In genomic region chr13:84953161-84953560, GRCm38 (mm10) we compare ENCODE assay signal across 28 mouse cellular contexts.
A peak's percentile ranks its signal among the peaks of the same experiment; 100 is the strongest.
DNase-seq lines count a peak whose midpoint lies in the region; ATAC-seq and TF ChIP-seq lines count a peak whose summit lies in the region.
"Had no signal": no experiment of that assay in that cellular context is flagged by ENCODE, and none has a peak within 500 bp of the region (broad histone marks: within the 10 kb centered on the region; RNA-seq: fewer than 3 reads in every experiment).

No protein-coding gene starts in this region.

- no peak for ATAC-seq in cerebellum, adult (ENCODE audit: insufficient number of reproducible peaks, low FRiP score, low TSS enrichment)
- ATAC-seq: forebrain, embryonic 15.5 days; Patski had no signal

- no peak for TF ChIP-seq CTCF in layer of hippocampus, adult 2 months (conservative IDR thresholded peaks at IDR 0.05)

- no peak overlapping the region for H3K4me3 ChIP-seq in layer of hippocampus, adult 2 months
- H3K4me3 ChIP-seq: embryonic facial prominence, embryonic 10.5 days; embryonic facial prominence, embryonic 13.5 days; erythroblast, embryonic 14.5 days; forebrain, embryonic 12.5 days; forebrain, embryonic 15.5 days; heart, embryonic 12.5 days; heart, embryonic 15.5 days; hindbrain, embryonic 12.5 days; hindbrain, embryonic 15.5 days; intestine, embryonic 15.5 days had no signal

- intact Hi-C loops in heart, postnatal 25 days (cut with DNase I) = no loop called here

- H3K27ac ChIP-seq in layer of hippocampus, adult 2 months = peak overlapping the region; percentile 87
- H3K27ac ChIP-seq: embryonic facial prominence, embryonic 10.5 days; embryonic facial prominence, embryonic 13.5 days; forebrain, embryonic 12.5 days; forebrain, embryonic 15.5 days; heart, embryonic 15.5 days; hindbrain, embryonic 12.5 days; hindbrain, embryonic 15.5 days; intestine, embryonic 15.5 days had no signal

- peak; percentile 12 to 22 for DNase-seq in cerebellum, postnatal 14 days
- DNase-seq in brain, adult 2 months (ENCODE audit: low read depth, low spot score) = peak; percentile 39
- peak; percentile 56 to 67 for DNase-seq in layer of hippocampus, adult 2 months (ENCODE audit: low spot score in 2 of 2)
- peak; percentile 70 for DNase-seq in layer of hippocampus, adult 9-11 months
- DNase-seq in heart, postnatal 25 days (ENCODE audit: low spot score) = no peak
- no peak for DNase-seq in right cerebral cortex, postnatal 14 days
- DNase-seq: adrenal gland, adult 2 months; adrenal gland, postnatal 25 days; B cell, adult 2 months; cerebellum, adult 11-12 months; cerebellum, adult 8-10 months; cerebellum, postnatal 25 days; embryo, embryonic 11 days; gastrocnemius, postnatal 25 days; heart, adult 18-20 months; heart, postnatal 10 days had no signal

Comparison
In these comparisons a context has a peak if more than half of its experiments do, and no peak if none do; other contexts are left out.
1. DNase-seq: peak in cerebellum, postnatal 14 days (2 of 2), brain, adult 2 months (single experiment), layer of hippocampus, adult 2 months (2 of 2) and layer of hippocampus, adult 9-11 months (single experiment); none in heart, postnatal 25 days (single experiment) and right cerebral cortex, postnatal 14 days (single experiment).